Mouse (Mus musculus): ENCODE data around the gene Lrrfip2. TPM values are rescaled to one million over a fixed set of nuclear protein-coding genes. Genes with fewer than 3 reads are reported as not detected.
A peak's percentile ranks its signal among the peaks of the same experiment; 100 is the strongest.

The Lrrfip2 gene
- total RNA-seq, 1 experiment from 2014 or later: 97.4 TPM

DNA sequence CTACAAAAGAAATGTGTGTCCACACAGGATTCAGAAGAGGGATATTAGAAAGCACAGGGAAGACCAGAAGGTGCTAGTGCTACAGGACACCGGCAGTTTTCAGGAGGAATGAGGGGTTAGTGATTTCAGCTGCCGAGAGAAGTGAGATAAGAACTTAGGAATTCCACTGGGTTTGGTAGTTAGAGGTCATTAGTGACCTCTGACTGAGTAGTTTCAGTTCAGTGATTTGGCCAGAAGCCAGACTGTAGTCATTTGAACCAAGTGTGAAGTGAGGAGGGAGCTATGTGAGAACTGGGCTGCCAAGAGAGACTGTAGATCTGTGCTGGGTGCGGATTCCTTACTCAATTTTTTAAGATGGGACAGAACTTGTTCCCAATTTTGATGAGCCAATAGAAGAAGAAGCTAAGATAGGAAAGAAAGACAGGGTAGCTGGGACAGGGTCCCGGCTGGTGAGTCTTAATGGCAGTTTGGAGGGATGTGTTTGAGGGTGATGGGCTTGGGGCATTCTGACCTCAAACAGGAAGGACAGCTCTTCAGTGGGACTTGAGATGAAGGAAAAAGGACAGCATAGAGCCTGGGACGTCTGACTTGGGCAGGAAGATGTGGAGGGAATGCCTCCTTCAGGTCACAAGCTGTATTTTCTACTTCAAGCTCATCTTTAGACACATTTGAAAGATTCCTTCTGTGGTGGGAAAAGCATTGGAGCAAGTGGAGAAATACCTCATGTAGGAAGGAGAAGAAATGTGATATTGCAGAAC, 32.0 kb downstream of the Lrrfip2 start:
- no peak for ATAC-seq (ENCODE audit: extremely low read depth, insufficient number of reproducible peaks, low FRiP score, poor library complexity, severe bottlenecking)

DNA sequence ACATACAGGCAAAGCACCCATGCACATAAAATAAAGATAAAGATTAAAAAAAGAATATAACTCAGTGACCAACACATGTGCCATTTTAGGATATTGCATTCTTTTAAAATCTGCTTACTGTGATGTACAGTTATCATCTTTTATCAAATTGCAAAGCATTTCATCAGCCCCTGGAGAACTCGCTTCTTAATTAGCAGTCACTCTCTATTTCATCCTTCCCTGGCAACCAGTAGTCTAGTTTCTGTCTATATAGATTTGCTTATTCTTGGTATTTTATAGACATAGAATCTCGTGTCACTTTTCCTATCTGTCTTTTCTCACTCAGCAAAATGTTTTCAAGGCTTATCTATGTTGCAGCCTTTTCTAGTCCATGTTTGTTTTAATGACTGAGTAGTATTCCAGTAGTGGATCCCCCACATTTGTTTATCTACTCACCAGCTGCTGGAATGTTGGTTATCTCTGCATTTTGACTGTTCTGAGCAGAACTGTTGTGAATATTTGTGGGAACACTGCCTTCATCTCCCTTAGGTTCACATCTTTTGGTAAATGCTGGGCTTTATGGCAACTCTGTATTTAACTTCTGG, 35.0 kb downstream of the Lrrfip2 start:
- no peak for ATAC-seq (ENCODE audit: extremely low read depth, insufficient number of reproducible peaks, low FRiP score, poor library complexity, severe bottlenecking)

DNA sequence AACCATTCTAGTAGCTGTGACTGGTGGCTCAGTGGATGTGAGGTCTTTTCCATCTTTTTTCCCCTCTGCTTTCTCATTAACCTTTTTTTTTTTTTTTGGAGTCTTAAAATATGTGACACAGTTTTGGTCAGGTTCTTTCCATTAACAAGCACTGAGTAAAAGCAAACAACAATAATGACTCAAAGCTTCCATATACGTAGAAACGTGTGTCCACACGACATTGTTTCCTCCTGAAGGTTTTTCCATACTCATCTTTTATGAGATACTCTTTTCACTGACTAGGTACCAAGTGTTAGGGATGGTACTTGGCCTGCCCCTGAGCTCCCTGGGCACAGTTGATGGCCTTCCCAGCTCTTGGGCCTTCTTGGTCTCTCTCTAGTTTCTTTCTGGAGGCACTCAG, 35.6 kb downstream of the Lrrfip2 start:
- no peak for ATAC-seq (ENCODE audit: extremely low read depth, insufficient number of reproducible peaks, low FRiP score, poor library complexity, severe bottlenecking)

- ATAC-seq (ENCODE audit: extremely low read depth, insufficient number of reproducible peaks, low FRiP score, poor library complexity, severe bottlenecking): peak; percentile 46; the same call in 1 of the 2 replicates
Observed at GRCm38 (mm10) chr9:111155764-111156458, 38.5 kb downstream of the Lrrfip2 start.

DNA sequence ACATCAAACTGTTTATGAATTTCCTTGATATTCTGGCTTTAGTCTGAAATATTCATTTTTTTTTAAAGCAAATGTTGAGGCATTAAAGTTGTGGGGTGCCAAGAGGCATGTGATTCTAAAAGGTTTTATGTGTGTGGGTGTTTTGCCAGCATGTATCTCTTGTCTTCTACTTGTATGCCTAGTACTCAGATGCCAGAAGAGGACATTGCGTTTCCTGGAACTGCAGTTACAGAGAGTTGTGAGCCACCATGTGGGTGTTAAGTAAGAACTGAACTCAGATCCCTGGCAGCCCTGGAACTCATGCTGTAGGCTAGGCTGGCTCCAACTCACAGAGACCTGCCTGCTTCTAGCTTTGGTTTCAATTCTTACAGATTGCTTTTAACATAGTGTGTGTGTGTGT, 42.2 kb downstream of the Lrrfip2 start:
- ATAC-seq (ENCODE audit: extremely low read depth, insufficient number of reproducible peaks, low FRiP score, poor library complexity, severe bottlenecking): no peak

DNA sequence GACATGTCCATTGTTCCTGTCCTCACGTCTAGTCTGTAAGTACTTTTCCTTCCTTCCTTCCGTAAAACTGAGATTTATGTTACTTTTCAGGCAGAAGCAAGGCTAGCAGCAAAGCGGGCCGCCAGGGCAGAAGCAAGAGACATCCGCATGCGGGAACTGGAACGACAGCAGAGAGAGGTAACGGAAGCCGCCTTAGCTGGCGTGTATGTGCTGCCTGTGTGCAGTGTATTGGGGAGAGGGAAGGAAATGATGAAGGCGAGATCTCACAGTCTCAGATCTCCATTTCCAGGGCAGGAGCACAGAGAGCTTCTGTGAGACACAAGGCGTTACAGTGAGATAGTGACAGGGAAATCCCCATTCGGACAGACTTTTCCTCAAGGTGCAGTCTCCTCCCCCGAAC, 43.8 kb downstream of the Lrrfip2 start:
- no peak for ATAC-seq (ENCODE audit: extremely low read depth, insufficient number of reproducible peaks, low FRiP score, poor library complexity, severe bottlenecking)

DNA sequence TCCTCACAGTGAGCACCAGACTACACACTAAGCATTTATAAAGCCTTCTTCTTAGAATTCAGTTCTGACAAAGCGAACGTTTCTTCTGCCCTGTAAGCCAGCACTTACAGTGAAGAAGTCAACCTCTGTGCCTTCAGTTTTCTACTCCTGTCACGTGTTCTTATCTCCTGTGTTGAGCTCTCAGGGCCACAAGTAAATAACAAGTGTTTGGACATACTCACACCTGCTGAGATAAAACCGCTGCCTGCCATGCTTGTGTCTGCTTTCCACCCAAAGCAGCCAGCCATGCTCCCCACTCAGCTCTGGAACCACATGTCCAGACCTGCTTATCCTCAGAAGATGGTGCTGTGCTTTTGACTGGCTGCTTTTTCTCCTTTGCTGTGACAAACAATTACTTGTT, 49.2 kb downstream of the Lrrfip2 start:
- no peak for ATAC-seq (ENCODE audit: extremely low read depth, insufficient number of reproducible peaks, low FRiP score, poor library complexity, severe bottlenecking)

GRCm38 (mm10) chr9:111170430-111170829, 53.0 kb downstream of the Lrrfip2 start:
- ATAC-seq (ENCODE audit: extremely low read depth, insufficient number of reproducible peaks, low FRiP score, poor library complexity, severe bottlenecking): no peak

DNA sequence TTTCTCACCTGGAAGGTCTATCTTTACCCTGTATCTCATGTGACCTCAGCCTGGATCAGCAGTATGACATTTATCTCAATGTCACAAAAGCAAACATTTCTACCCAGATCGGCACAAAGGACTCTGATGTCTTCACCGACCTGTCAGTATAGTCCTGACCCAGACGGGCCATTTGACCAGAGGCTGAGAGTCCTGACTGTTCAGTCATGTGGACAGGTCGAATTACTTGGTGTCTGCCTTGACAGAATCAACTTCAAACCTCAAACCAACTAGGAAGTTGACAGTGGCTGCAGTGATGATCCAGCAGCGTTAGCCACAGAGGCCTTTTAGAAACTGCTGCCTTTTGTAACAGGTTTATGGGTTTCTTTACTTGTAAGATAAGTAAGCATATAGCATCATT, 56.7 kb downstream of the Lrrfip2 start:
- ATAC-seq (ENCODE audit: extremely low read depth, insufficient number of reproducible peaks, low FRiP score, poor library complexity, severe bottlenecking): no peak

GRCm38 (mm10) chr9:111178971-111179370, 61.6 kb downstream of the Lrrfip2 start:
- ATAC-seq (ENCODE audit: extremely low read depth, insufficient number of reproducible peaks, low FRiP score, poor library complexity, severe bottlenecking): no peak

DNA sequence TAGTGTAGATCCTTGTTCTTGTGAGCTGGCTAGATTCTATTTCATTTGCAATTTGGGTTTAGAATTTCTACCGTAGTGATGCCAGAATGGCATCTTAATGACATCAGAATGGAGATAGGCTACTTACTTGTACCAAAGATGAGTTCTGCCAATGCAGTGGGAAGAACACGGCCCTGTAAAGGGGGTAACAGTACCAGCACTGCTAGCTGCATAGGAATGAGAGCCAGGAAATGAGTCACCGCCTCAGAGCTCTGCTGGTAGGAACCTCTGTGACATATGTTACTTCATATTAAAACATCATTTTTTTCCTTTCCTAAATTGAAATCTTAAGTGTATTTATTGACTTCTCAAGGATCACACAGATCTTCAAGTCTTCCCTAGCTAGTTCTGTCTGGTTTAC, 64.8 kb downstream of the Lrrfip2 start:
- ATAC-seq (ENCODE audit: extremely low read depth, insufficient number of reproducible peaks, low FRiP score, poor library complexity, severe bottlenecking): no peak

DNA sequence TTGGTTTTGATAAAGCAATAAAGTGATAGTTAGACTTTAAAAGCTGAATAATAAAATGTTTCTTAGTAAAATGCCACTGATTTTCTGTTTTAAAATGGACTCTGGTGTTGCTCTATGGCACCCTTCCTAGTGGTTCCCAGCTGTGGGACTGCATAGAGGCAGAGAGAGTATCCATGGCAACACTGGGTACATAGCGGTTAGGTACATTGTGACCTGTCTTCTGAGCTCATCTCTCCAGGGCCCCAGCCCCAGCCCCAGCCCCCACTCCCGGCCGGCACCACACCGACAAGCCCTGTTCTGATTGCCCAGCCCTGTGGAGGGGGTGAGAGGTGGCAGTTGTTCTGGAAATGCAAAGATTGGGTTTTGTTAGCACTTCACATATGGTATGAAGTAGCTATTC, 67.5 kb downstream of the Lrrfip2 start:
- ATAC-seq (ENCODE audit: extremely low read depth, insufficient number of reproducible peaks, low FRiP score, poor library complexity, severe bottlenecking): no peak

DNA sequence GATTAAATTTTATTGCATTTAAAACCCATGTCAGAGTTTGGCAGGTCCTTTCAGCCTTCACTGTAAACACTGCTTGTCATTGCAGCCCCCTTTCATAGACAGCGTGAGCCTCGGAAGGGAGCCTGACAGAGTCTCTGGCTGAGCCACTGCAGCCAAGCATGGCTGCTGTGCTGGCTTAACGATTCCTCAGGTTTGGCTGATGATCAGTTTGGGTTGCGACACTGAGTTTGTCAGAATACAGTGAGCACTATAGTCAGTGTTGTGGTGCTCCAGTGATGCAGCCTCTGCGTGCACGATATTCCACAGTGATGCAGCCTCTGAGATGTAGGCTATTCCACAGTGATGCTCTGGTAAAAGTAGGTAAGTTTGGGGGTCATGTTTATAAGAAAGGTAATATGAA, 69.5 kb downstream of the Lrrfip2 start:
- ATAC-seq (ENCODE audit: extremely low read depth, insufficient number of reproducible peaks, low FRiP score, poor library complexity, severe bottlenecking): no peak

- ATAC-seq (ENCODE audit: extremely low read depth, insufficient number of reproducible peaks, low FRiP score, poor library complexity, severe bottlenecking): no peak
Observed at GRCm38 (mm10) chr9:111188731-111189130, 71.3 kb downstream of the Lrrfip2 start.

DNA sequence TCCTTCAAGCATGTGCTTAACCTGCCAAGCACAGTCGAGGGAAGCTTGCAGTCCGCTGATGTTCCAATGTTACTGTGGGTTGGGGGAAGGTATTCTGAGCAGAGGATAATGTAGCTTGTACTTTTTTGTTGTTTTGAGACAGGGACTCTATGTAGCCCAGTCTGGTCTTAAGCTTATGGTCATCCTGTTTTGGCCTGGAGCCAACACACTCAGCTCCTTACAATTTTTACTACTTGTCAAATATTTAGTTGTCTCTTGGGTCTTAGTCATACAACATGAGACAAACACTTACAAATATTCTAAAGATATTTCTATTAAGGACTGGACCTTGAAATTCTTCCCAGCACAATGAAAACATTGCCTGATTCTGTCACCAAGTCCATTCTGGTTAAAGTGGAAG, 75.8 kb downstream of the Lrrfip2 start:
- no peak for ATAC-seq (ENCODE audit: extremely low read depth, insufficient number of reproducible peaks, low FRiP score, poor library complexity, severe bottlenecking)

DNA sequence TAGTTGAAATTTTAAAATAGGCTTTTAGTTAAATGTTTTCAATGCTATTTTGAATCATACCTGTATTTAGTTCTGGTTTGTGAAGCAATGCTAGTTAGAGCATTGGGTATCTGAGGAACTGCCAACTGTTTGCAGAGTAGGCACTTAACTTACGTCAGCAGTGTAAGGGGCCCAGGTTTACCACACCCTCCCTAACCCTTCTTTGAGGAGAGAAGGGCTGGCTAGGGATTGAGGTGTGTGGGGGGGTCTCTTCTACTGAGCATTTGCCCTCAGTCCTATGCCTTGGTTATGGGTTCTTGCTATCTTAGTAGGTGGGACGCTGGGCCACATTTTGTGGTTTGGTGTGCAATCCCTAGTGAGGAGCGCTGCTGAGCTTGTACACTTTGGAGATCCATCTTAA, 79.7 kb downstream of the Lrrfip2 start:
- no peak for ATAC-seq (ENCODE audit: extremely low read depth, insufficient number of reproducible peaks, low FRiP score, poor library complexity, severe bottlenecking)

GRCm38 (mm10) chr9:111197712-111198111, 80.3 kb downstream of the Lrrfip2 start:
- ATAC-seq (ENCODE audit: extremely low read depth, insufficient number of reproducible peaks, low FRiP score, poor library complexity, severe bottlenecking): no peak

GRCm38 (mm10) chr9:111198332-111198731, 80.9 kb downstream of the Lrrfip2 start:
- ATAC-seq (ENCODE audit: extremely low read depth, insufficient number of reproducible peaks, low FRiP score, poor library complexity, severe bottlenecking): no peak

DNA sequence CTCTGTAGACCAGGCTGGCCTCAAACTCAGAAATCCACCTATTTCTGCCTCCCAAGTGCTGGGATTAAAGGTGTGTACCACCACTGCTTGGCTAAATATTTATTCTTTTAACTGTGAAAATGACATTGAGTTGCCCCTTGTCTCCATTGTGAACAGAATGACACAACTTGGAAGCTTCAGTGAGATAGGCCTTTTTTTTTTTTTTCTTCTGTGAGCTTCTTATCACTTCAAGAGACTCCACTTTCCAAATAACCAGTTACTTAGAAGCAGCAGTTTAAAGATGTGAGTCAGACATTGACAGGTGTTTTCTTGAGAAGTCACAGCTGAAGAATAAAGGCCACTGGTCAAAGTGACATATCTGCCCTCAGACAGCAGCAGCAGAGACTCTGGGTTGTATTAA, 82.8 kb downstream of the Lrrfip2 start:
- ATAC-seq (ENCODE audit: extremely low read depth, insufficient number of reproducible peaks, low FRiP score, poor library complexity, severe bottlenecking): no peak

Measured in neutrophil, adult 5-6 weeks (primary cell).